Mouse (Mus musculus): Measurements from ENCODE around the gene Ascc3. TPM values are rescaled to one million over a fixed set of nuclear protein-coding genes. Genes with fewer than 3 reads are reported as not detected.
A peak's percentile ranks its signal among the peaks of the same experiment; 100 is the strongest.

Ascc3 gene
- polyA plus RNA-seq, 1 experiment, result 16.1 TPM

GRCm38 (mm10) chr10:50639607-50640006 is 47.1 kb downstream of the Ascc3 start:
- Histone ChIP-seq H3K4me3 (replicated peaks; ENCODE audit: insufficient read depth, low read depth, low read length) (no peak overlapping the region), H3K27ac (ENCODE audit: insufficient read depth, low read length) (no peak overlapping the region), H3K4me1 (ENCODE audit: control insufficient read depth, insufficient read depth, low read length) (no peaks in the 10 kb centered on the region), H3K27me3 (ENCODE audit: control insufficient read depth, insufficient read depth, low read length) (no peaks in the 10 kb centered on the region)
- no peak for TF ChIP-seq CTCF (IDR thresholded peaks at IDR 0.05; ENCODE audit: borderline replicate concordance, insufficient read depth, low read depth, low read length)
- no peak for TF ChIP-seq POLR2A (IDR thresholded peaks at IDR 0.05; ENCODE audit: borderline replicate concordance, insufficient read depth, low read length)
- WGBS, result 83% methylated on average over 1 of the region's 1 CpGs
- DNase-seq, result no peak

- 95% methylated on average over 8 of the region's 8 CpGs for WGBS
- DNase-seq, result no peak
These were observed 58.1 kb downstream of the Ascc3 start for GRCm38 (mm10) chr10:50650612-50651011.

GRCm38 (mm10) chr10:50653551-50653950 is 61.1 kb downstream of the Ascc3 start:
- Histone ChIP-seq H3K4me1 (ENCODE audit: control insufficient read depth, insufficient read depth, low read length) (no peaks in the 10 kb centered on the region; the same call in 1 of the 2 replicates), H3K4me3 (replicated peaks; ENCODE audit: insufficient read depth, low read depth, low read length) (no peak overlapping the region), H3K27ac (ENCODE audit: insufficient read depth, low read length) (no peak overlapping the region), H3K27me3 (ENCODE audit: control insufficient read depth, insufficient read depth, low read length) (no peaks in the 10 kb centered on the region)
- DNase-seq, result no peak
- no peak for TF ChIP-seq POLR2A (IDR thresholded peaks at IDR 0.05; ENCODE audit: borderline replicate concordance, insufficient read depth, low read length)
- no peak for TF ChIP-seq CTCF (IDR thresholded peaks at IDR 0.05; ENCODE audit: borderline replicate concordance, insufficient read depth, low read depth, low read length)
- WGBS, result 97% methylated on average over 3 of the region's 3 CpGs

More at GRCm38 (mm10) chr10:50650612-50651011, 58.1 kb downstream of the Ascc3 start:
- Histone ChIP-seq H3K4me3 (replicated peaks; ENCODE audit: insufficient read depth, low read depth, low read length) (no peak overlapping the region), H3K27ac (ENCODE audit: insufficient read depth, low read length) (no peak overlapping the region), H3K4me1 (ENCODE audit: control insufficient read depth, insufficient read depth, low read length) (no peaks in the 10 kb centered on the region; the same call in 1 of the 2 replicates), H3K27me3 (ENCODE audit: control insufficient read depth, insufficient read depth, low read length) (no peaks in the 10 kb centered on the region)
- TF ChIP-seq POLR2A (IDR thresholded peaks at IDR 0.05; ENCODE audit: borderline replicate concordance, insufficient read depth, low read length), result no peak
- TF ChIP-seq CTCF (IDR thresholded peaks at IDR 0.05; ENCODE audit: borderline replicate concordance, insufficient read depth, low read depth, low read length), result no peak

GRCm38 (mm10) chr10:50657352-50657751 is 64.9 kb downstream of the Ascc3 start:
- Histone ChIP-seq H3K27me3 (ENCODE audit: control insufficient read depth, insufficient read depth, low read length) (no peaks in the 10 kb centered on the region), H3K4me3 (replicated peaks; ENCODE audit: insufficient read depth, low read depth, low read length) (no peak overlapping the region), H3K27ac (ENCODE audit: insufficient read depth, low read length) (no peak overlapping the region), H3K4me1 (ENCODE audit: control insufficient read depth, insufficient read depth, low read length) (no peaks in the 10 kb centered on the region; the same call in 1 of the 2 replicates)
- DNase-seq, result peak in 1 of 2 experiments; percentile 7
- WGBS, result 45% methylated on average over 1 of the region's 1 CpGs
- TF ChIP-seq POLR2A (IDR thresholded peaks at IDR 0.05; ENCODE audit: borderline replicate concordance, insufficient read depth, low read length) (no peak), CTCF (IDR thresholded peaks at IDR 0.05; ENCODE audit: borderline replicate concordance, insufficient read depth, low read depth, low read length) (no peak; the same call in 1 of the 2 replicates)

- Histone ChIP-seq H3K4me1 (ENCODE audit: control insufficient read depth, insufficient read depth, low read length) (no peaks in the 10 kb centered on the region), H3K27me3 (ENCODE audit: control insufficient read depth, insufficient read depth, low read length) (no peaks in the 10 kb centered on the region), H3K27ac (ENCODE audit: insufficient read depth, low read length) (no peak overlapping the region), H3K4me3 (replicated peaks; ENCODE audit: insufficient read depth, low read depth, low read length) (no peak overlapping the region)
- TF ChIP-seq CTCF (IDR thresholded peaks at IDR 0.05; ENCODE audit: borderline replicate concordance, insufficient read depth, low read depth, low read length) (peak; percentile 57; the same call in 1 of the 2 replicates), POLR2A (IDR thresholded peaks at IDR 0.05; ENCODE audit: borderline replicate concordance, insufficient read depth, low read length) (no peak)
- peak; percentile 54 to 88 for DNase-seq
- 6% methylated on average over 5 of the region's 5 CpGs for WGBS
These were observed 79.0 kb downstream of the Ascc3 start for GRCm38 (mm10) chr10:50671517-50671916.

GRCm38 (mm10) chr10:50690324-50690723 is 97.9 kb downstream of the Ascc3 start:
- TF ChIP-seq POLR2A (IDR thresholded peaks at IDR 0.05; ENCODE audit: borderline replicate concordance, insufficient read depth, low read length) (no peak), CTCF (IDR thresholded peaks at IDR 0.05; ENCODE audit: borderline replicate concordance, insufficient read depth, low read depth, low read length) (no peak)
- no peak overlapping the region for H3K4me3 ChIP-seq (replicated peaks; ENCODE audit: insufficient read depth, low read depth, low read length)

GRCm38 (mm10) chr10:50698836-50699433 is 106.5 kb downstream of the Ascc3 start:
- Histone ChIP-seq H3K4me3 (replicated peaks; ENCODE audit: insufficient read depth, low read depth, low read length) (no peak overlapping the region), H3K27ac (ENCODE audit: insufficient read depth, low read length) (no peak overlapping the region), H3K4me1 (ENCODE audit: control insufficient read depth, insufficient read depth, low read length) (no peaks in the 10 kb centered on the region), H3K27me3 (ENCODE audit: control insufficient read depth, insufficient read depth, low read length) (no peaks in the 10 kb centered on the region)
- TF ChIP-seq CTCF (IDR thresholded peaks at IDR 0.05; ENCODE audit: borderline replicate concordance, insufficient read depth, low read depth, low read length) (peak; percentile 35; the same call in 1 of the 2 replicates), POLR2A (IDR thresholded peaks at IDR 0.05; ENCODE audit: borderline replicate concordance, insufficient read depth, low read length) (no peak)
- peak in 1 of 2 experiments; percentile 17 for DNase-seq
- WGBS, result 61% methylated on average over 4 of the region's 4 CpGs

More at GRCm38 (mm10) chr10:50690324-50690723, 97.9 kb downstream of the Ascc3 start:
- DNase-seq, result no peak
- Histone ChIP-seq H3K27me3 (ENCODE audit: control insufficient read depth, insufficient read depth, low read length) (no peaks in the 10 kb centered on the region), H3K4me1 (ENCODE audit: control insufficient read depth, insufficient read depth, low read length) (no peaks in the 10 kb centered on the region), H3K27ac (ENCODE audit: insufficient read depth, low read length) (no peak overlapping the region)

- H3K4me1 ChIP-seq (ENCODE audit: control insufficient read depth, insufficient read depth, low read length), result no peaks in the 10 kb centered on the region
- WGBS, result 69% methylated on average over 2 of the region's 2 CpGs
- H3K27ac ChIP-seq (ENCODE audit: insufficient read depth, low read length), result no peak overlapping the region
- no peak for DNase-seq
- H3K27me3 ChIP-seq (ENCODE audit: control insufficient read depth, insufficient read depth, low read length), result no peaks in the 10 kb centered on the region
- H3K4me3 ChIP-seq (replicated peaks; ENCODE audit: insufficient read depth, low read depth, low read length), result no peak overlapping the region
- TF ChIP-seq POLR2A (IDR thresholded peaks at IDR 0.05; ENCODE audit: borderline replicate concordance, insufficient read depth, low read length) (no peak), CTCF (IDR thresholded peaks at IDR 0.05; ENCODE audit: borderline replicate concordance, insufficient read depth, low read depth, low read length) (no peak)
These were observed 109.3 kb downstream of the Ascc3 start for GRCm38 (mm10) chr10:50701736-50702135.

Measured in cerebellum, adult 2 months (tissue).